Mouse (Mus musculus) embryonic facial prominence, embryonic 11.5 days (tissue): ENCODE data around the gene Kcnab2. TPM values are rescaled to one million over a fixed set of nuclear protein-coding genes. Genes with fewer than 3 reads are reported as not detected.

ENCODE experiments used
- ATAC-seq: fragments of 200-750 bp; cut with Nextera tagmentation; replicated peaks from 2 replicates; pipeline ENCODE4 v1.8.0; 2017; ENCODE audit warnings: low read depth; ENCODE audit not compliant: insufficient number of reproducible peaks, low FRiP score, low TSS enrichment
- DNase-seq: peaks from one replicate; pipeline ENCODE4 v3.0.0-alpha.2; 2015; ENCODE audit warnings: low spot score
- H3K27ac ChIP-seq: fragments of 300-500 bp; sonication (generic); replicated peaks from 2 replicates; pipeline ENCODE4 v1.5.1; 2014; ENCODE audit warnings: mild to moderate bottlenecking, low read depth, low read length, control low read depth
- H3K27me3 ChIP-seq: fragments of 300-500 bp; sonication (generic); 2 replicates; pipeline ENCODE4 v1.6.1; 2014; ENCODE audit warnings: mild to moderate bottlenecking, low read length, moderate library complexity, mixed read lengths; ENCODE audit not compliant: control insufficient read depth, insufficient read depth
- H3K36me3 ChIP-seq: fragments of 300-500 bp; sonication (generic); replicated peaks from 2 replicates; pipeline ENCODE4 v1.6.1; 2014; ENCODE audit warnings: low read depth, mild to moderate bottlenecking, low read length, moderate library complexity, mixed read lengths; ENCODE audit not compliant: control insufficient read depth, insufficient read depth
- H3K4me1 ChIP-seq: fragments of 300-500 bp; sonication (generic); 2 replicates; pipeline ENCODE4 v1.6.1; 2014; ENCODE audit warnings: low read length, mixed read lengths; ENCODE audit not compliant: control insufficient read depth, insufficient read depth
- H3K4me2 ChIP-seq: fragments of 300-500 bp; sonication (generic); 2 replicates; pipeline ENCODE4 v1.6.1; 2014; ENCODE audit warnings: low read depth, mild to moderate bottlenecking, control low read depth, low read length, moderate library complexity
- H3K4me3 ChIP-seq: fragments of 300-500 bp; sonication (generic); 2 replicates; pipeline ENCODE4 v1.5.1; 2014; ENCODE audit warnings: low read depth, low read length, control low read depth
- H3K9ac ChIP-seq: fragments of 300-500 bp; sonication (generic); replicated peaks from 2 replicates; pipeline ENCODE4 v1.6.1; 2014; ENCODE audit warnings: mild to moderate bottlenecking, control low read depth, low read length
- H3K9me3 ChIP-seq: fragments of 300-500 bp; sonication (generic); replicated peaks from 2 replicates; pipeline ENCODE4 v1.6.1; 2016; ENCODE audit warnings: mild to moderate bottlenecking, low read length, inconsistent platforms, mixed read lengths; ENCODE audit not compliant: control insufficient read depth
- WGBS: fragments of 180-500 bp; shearing (Covaris S2); extraction: QIAGEN DNeasy Blood & Tissue Kit; methylation state at CpG from one replicate; pipeline ENCODE4 v1.1.7; 2014; 5-methylcytosine and 5-hydroxymethylcytosine counted together
- polyA plus RNA-seq: library from polyadenylated mRNA; unstranded; fragments of >200 nt; fragmentation: Nextera tagmentation; extraction: Ambion mirVana; gene quantifications from 2 replicates; pipeline ENCODE4 v1.2.1, GENCODE M21; 2014

Kcnab2 gene
- polyA plus RNA-seq, 1 experiment from 2014 or later: 5.4 TPM

GRCm38 (mm10) chr4:152365228-152365627 is 112.4 kb downstream of the Kcnab2 start:
- Histone ChIP-seq H3K4me2 (no peak overlapping the region), H3K9ac (no peak overlapping the region), H3K27me3 (no peaks in the 10 kb centered on the region; the same call in 1 of the 2 replicates), H3K27ac (no peak overlapping the region), H3K9me3 (no peaks in the 10 kb centered on the region), H3K4me1 (no peaks in the 10 kb centered on the region), H3K4me3 (no peak overlapping the region), H3K36me3 (no peaks in the 10 kb centered on the region)
- WGBS: 67% methylated on average over 7 of the region's 7 CpGs
- DNase-seq (no peak), ATAC-seq (no peak)

- Histone ChIP-seq H3K9me3 (no peaks in the 10 kb centered on the region), H3K4me2 (no peak overlapping the region), H3K27ac (no peak overlapping the region), H3K36me3 (no peaks in the 10 kb centered on the region), H3K4me1 (no peaks in the 10 kb centered on the region), H3K27me3 (no peaks in the 10 kb centered on the region; the same call in 1 of the 2 replicates), H3K4me3 (no peak overlapping the region), H3K9ac (no peak overlapping the region)
- DNase-seq (no peak), ATAC-seq (no peak)
- WGBS: 70% methylated on average over 9 of the region's 9 CpGs
Observed at GRCm38 (mm10) chr4:152362180-152362579, 115.5 kb downstream of the Kcnab2 start.

- peak overlapping the region; percentile 26 for H3K4me2 ChIP-seq
- H3K36me3 ChIP-seq: no peaks in the 10 kb centered on the region
- no peak overlapping the region for H3K27ac ChIP-seq
- no peak overlapping the region for H3K9ac ChIP-seq
- no peaks in the 10 kb centered on the region for H3K4me1 ChIP-seq
- ATAC-seq (no peak), DNase-seq (peak; percentile 74)
- no peak overlapping the region for H3K4me3 ChIP-seq
- H3K27me3 ChIP-seq: no peaks in the 10 kb centered on the region; the same call in 1 of the 2 replicates
- no peaks in the 10 kb centered on the region for H3K9me3 ChIP-seq
- 1% methylated on average over 24 of the region's 24 CpGs for WGBS
Observed at GRCm38 (mm10) chr4:152360855-152361254, 116.8 kb downstream of the Kcnab2 start.

- Histone ChIP-seq H3K4me3 (no peak overlapping the region), H3K9ac (no peak overlapping the region), H3K27ac (no peak overlapping the region), H3K9me3 (no peaks in the 10 kb centered on the region), H3K27me3 (no peaks in the 10 kb centered on the region; the same call in 1 of the 2 replicates), H3K4me2 (no peak overlapping the region), H3K4me1 (no peaks in the 10 kb centered on the region), H3K36me3 (no peaks in the 10 kb centered on the region)
- DNase-seq: no peak
- ATAC-seq: no peak
- 14% methylated on average over 11 of the region's 11 CpGs for WGBS
Observed at GRCm38 (mm10) chr4:152359700-152360099, 118.0 kb downstream of the Kcnab2 start.

- WGBS: 73% methylated on average over 7 of the region's 7 CpGs
- no peak overlapping the region for H3K4me3 ChIP-seq
- no peaks in the 10 kb centered on the region for H3K36me3 ChIP-seq
- H3K9ac ChIP-seq: no peak overlapping the region
- no peaks in the 10 kb centered on the region for H3K4me1 ChIP-seq
- peaks cover 5% of the 10 kb centered on the region; the same call in 1 of the 2 replicates for H3K27me3 ChIP-seq
- no peak overlapping the region for H3K4me2 ChIP-seq
- ATAC-seq: no peak
- H3K27ac ChIP-seq: no peak overlapping the region
- no peak for DNase-seq
- no peaks in the 10 kb centered on the region for H3K9me3 ChIP-seq
Observed at GRCm38 (mm10) chr4:152355672-152356071, 122.0 kb downstream of the Kcnab2 start.

- DNase-seq: no peak
- H3K27ac ChIP-seq: no peak overlapping the region
- no peaks in the 10 kb centered on the region for H3K9me3 ChIP-seq
- H3K4me3 ChIP-seq: no peak overlapping the region
- H3K27me3 ChIP-seq: peaks cover 13% of the 10 kb centered on the region
- no peak overlapping the region for H3K4me2 ChIP-seq
- no peaks in the 10 kb centered on the region for H3K4me1 ChIP-seq
- ATAC-seq: no peak
- WGBS: 83% methylated on average over 14 of the region's 14 CpGs
- no peak overlapping the region for H3K9ac ChIP-seq
- no peaks in the 10 kb centered on the region for H3K36me3 ChIP-seq
Observed at GRCm38 (mm10) chr4:152353886-152354637, 123.6 kb downstream of the Kcnab2 start.

GRCm38 (mm10) chr4:152351422-152352305 is 126.0 kb downstream of the Kcnab2 start:
- H3K27ac ChIP-seq: no peak overlapping the region

More at GRCm38 (mm10) chr4:152351422-152352305, 126.0 kb downstream of the Kcnab2 start:
- Histone ChIP-seq H3K9me3 (no peaks in the 10 kb centered on the region), H3K9ac (no peak overlapping the region), H3K36me3 (no peaks in the 10 kb centered on the region), H3K4me1 (no peaks in the 10 kb centered on the region), H3K4me2 (no peak overlapping the region), H3K27me3 (peaks cover 13% of the 10 kb centered on the region), H3K4me3 (no peak overlapping the region)
- peak; percentile 70 for DNase-seq
- 12% methylated on average over 14 of the region's 14 CpGs for WGBS
- 0 out of 2 replicates have a peak, but pooled peaks have one; percentile 35 for ATAC-seq
